Comparison of ENCODE assay signal across 8 mouse cellular contexts in the genomic region with DNA sequence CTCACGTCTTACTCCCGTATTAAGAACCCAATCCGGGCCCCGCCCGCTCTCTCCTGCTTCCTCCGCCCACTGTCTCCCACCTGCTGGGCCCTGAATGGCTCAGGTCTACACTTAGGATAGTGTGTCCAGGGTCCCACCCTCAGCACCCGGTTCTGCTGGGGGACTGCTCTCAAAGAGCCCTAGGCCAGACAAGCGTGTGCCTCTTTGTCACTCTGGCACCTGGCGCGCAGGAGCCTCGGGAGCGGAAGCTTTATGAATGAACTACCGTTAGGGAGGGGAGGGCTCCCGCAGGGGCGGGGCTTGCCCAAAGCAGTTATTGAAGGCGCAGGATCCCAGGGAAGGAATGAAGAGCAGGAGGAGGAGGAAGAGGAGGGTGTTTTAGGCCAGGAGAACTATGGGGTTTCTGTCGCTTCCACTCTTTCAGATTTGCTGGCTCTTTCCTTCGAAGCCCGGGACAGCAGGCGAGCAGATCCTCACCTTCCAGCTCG. TPM values are rescaled to one million over a fixed set of nuclear protein-coding genes. Genes with fewer than 3 reads are reported as not detected.
DNase-seq lines count a peak whose midpoint lies in the region; ATAC-seq and TF ChIP-seq lines count a peak whose summit lies in the region.

No protein-coding gene starts in this region.

- H3K4me3 ChIP-seq in kidney, embryonic 14.5 days (ENCODE audit: low read length): peak overlapping the region; percentile 84
- peak overlapping the region; percentile 68 for H3K4me3 ChIP-seq in liver, adult 2 months (ENCODE audit: insufficient read depth, low read depth, low read length)

- DNase-seq in urinary bladder, adult 18-20 months (ENCODE audit: low spot score in 2 of 2): peak; percentile 33 to 53
- DNase-seq in urinary bladder, postnatal 10 days (ENCODE audit: low spot score): no peak
- peak; percentile 84 for DNase-seq in embryo, embryonic 11 days
- DNase-seq in heart, adult 8-10 months (ENCODE audit: low spot score): peak; percentile 27
- DNase-seq in liver, adult 2 months (ENCODE audit: extremely low read depth, low read depth, low spot score): peak; percentile 40
- DNase-seq in spleen, postnatal 36 days (ENCODE audit: low spot score in 2 of 2): peak; percentile 58 to 72

- no peaks in the 10 kb centered on the region for H3K9me3 ChIP-seq in kidney, embryonic 14.5 days (ENCODE audit: control insufficient read depth, low read length)

- TF ChIP-seq CTCF in liver, adult 2 months (IDR thresholded peaks at IDR 0.05; ENCODE audit: low read depth, low read length): no peak

- TF ChIP-seq POLR2A in liver, adult 2 months (IDR thresholded peaks at IDR 0.05; ENCODE audit: extremely low read depth, insufficient read depth, low read length): no peak

- ATAC-seq in kidney, embryonic 14.5 days (ENCODE audit: low FRiP score, low TSS enrichment): peak; percentile 42
- peak; percentile 36; the same call in 1 of the 2 replicates for ATAC-seq in monocyte, adult 5-6 weeks (replicated peaks; ENCODE audit: insufficient number of reproducible peaks, low FRiP score, low TSS enrichment, poor library complexity, severe bottlenecking)

- peak overlapping the region; percentile 95 for H3K9ac ChIP-seq in kidney, embryonic 14.5 days (ENCODE audit: low read depth, low read length)
- H3K9ac ChIP-seq in liver, adult 2 months (ENCODE audit: low read depth, low read length): peak overlapping the region; percentile 95

- H3K79me2 ChIP-seq in liver, adult 2 months (ENCODE audit: control insufficient read depth, insufficient read depth, low read length): no peaks in the 10 kb centered on the region

- under 1% methylated on average over 21 of the region's 21 CpGs for WGBS in kidney, embryonic 14.5 days
- 2% methylated on average over 21 of the region's 21 CpGs for WGBS in liver, adult 2 months

- H3K27me3 ChIP-seq in kidney, embryonic 14.5 days (ENCODE audit: control insufficient read depth, insufficient read depth, low read length): no peaks in the 10 kb centered on the region
- no peaks in the 10 kb centered on the region for H3K27me3 ChIP-seq in liver, adult 2 months (ENCODE audit: control insufficient read depth, insufficient read depth, low read length)

- peak overlapping the region; percentile 93 for H3K27ac ChIP-seq in kidney, embryonic 14.5 days (ENCODE audit: low read depth, low read length)
- peak overlapping the region; percentile 50 for H3K27ac ChIP-seq in liver, adult 2 months (replicated peaks; ENCODE audit: insufficient read depth, low read depth, low read length)

- peaks cover 13% of the 10 kb centered on the region; the same call in 1 of the 2 replicates for H3K4me1 ChIP-seq in kidney, embryonic 14.5 days (ENCODE audit: control insufficient read depth, insufficient read depth, low read length)
- H3K4me1 ChIP-seq in liver, adult 2 months (ENCODE audit: control insufficient read depth, insufficient read depth, low read length): peaks cover 6% of the 10 kb centered on the region; the same call in 1 of the 2 replicates

- H3K4me2 ChIP-seq in kidney, embryonic 14.5 days (replicated peaks; ENCODE audit: low read depth, low read length): peak overlapping the region; percentile 88

- H3K36me3 ChIP-seq in kidney, embryonic 14.5 days (ENCODE audit: control insufficient read depth, insufficient read depth, low read length): peaks cover 40% of the 10 kb centered on the region
- peaks cover 20% of the 10 kb centered on the region for H3K36me3 ChIP-seq in liver, adult 2 months (ENCODE audit: control insufficient read depth, insufficient read depth, low read length)

RNA-seq across cellular contexts. Expression of a gene that starts 21.2 kb away (rescaled TPM):
- 10 to 100 TPM; 11.1 to 14.3 (median 13.3) TPM for total RNA-seq in heart, adult 8-10 months (2022)
- 17.9 and 27.4 TPM in 2 replicates for polyA plus RNA-seq in kidney, embryonic 14.5 days (2014; fragmentation: Nextera tagmentation; extraction: Ambion mirVana)
- total RNA-seq in liver, adult 2 months (2014; rRNA removed): 5.1 and 7.1 TPM in 2 replicates
- 8.0 and 9.4 TPM in 2 replicates for polyA plus RNA-seq in liver, adult 2 months (2012; rRNA removed)
- total RNA-seq in monocyte, adult 5-6 weeks (2017): 8.6 to 18.8 TPM (median 11.6 TPM) in 3 replicates

RNA-seq across cellular contexts. Expression of a gene that starts 33.1 kb away (rescaled TPM):
- total RNA-seq in heart, adult 8-10 months (2022): 1 to 10 TPM; 3.4 to 5.3 (median 4.2) TPM
- 9.9 and 10.3 TPM in 2 replicates for polyA plus RNA-seq in kidney, embryonic 14.5 days (2014; fragmentation: Nextera tagmentation; extraction: Ambion mirVana)
- 3.2 and 4.1 TPM in 2 replicates for total RNA-seq in liver, adult 2 months (2014; rRNA removed)
- polyA plus RNA-seq in liver, adult 2 months (2012; rRNA removed): 0.34 and 0.39 TPM in 2 replicates
- total RNA-seq in monocyte, adult 5-6 weeks (2017): 1.5 to 5.2 TPM (median 1.7 TPM) in 3 replicates

RNA-seq across cellular contexts. Expression of a gene that starts 36.0 kb away (rescaled TPM):
- under 1 TPM; 0.25 to 0.92 (median 0.43) TPM for total RNA-seq in heart, adult 8-10 months (2022)
- 0.10 and 0.22 TPM in 2 replicates for polyA plus RNA-seq in kidney, embryonic 14.5 days (2014; fragmentation: Nextera tagmentation; extraction: Ambion mirVana)
- total RNA-seq in liver, adult 2 months (2014; rRNA removed): 0.55 and 0.60 TPM in 2 replicates
- polyA plus RNA-seq in liver, adult 2 months (2012; rRNA removed): 0.14 and 0.44 TPM in 2 replicates
- total RNA-seq in monocyte, adult 5-6 weeks (2017): 35.2 to 49.8 TPM (median 49.4 TPM) in 3 replicates

RNA-seq across cellular contexts. Expression of a gene that starts 54.4 kb away (rescaled TPM):
- total RNA-seq in heart, adult 8-10 months (2022): 10 to 100 TPM; 41.5 to 52.6 (median 44.8) TPM
- polyA plus RNA-seq in kidney, embryonic 14.5 days (2014; fragmentation: Nextera tagmentation; extraction: Ambion mirVana): 98.4 and 108 TPM in 2 replicates
- 60.0 and 60.4 TPM in 2 replicates for total RNA-seq in liver, adult 2 months (2014; rRNA removed)
- polyA plus RNA-seq in liver, adult 2 months (2012; rRNA removed): 70.9 and 76.3 TPM in 2 replicates
- total RNA-seq in monocyte, adult 5-6 weeks (2017): 5.6 to 17.7 TPM (median 6.0 TPM) in 3 replicates

RNA-seq across cellular contexts. Expression of a gene that starts 55.5 kb away (rescaled TPM):
- 10 to 100 TPM; 10.4 to 13.8 (median 12.5) TPM for total RNA-seq in heart, adult 8-10 months (2022)
- polyA plus RNA-seq in kidney, embryonic 14.5 days (2014; fragmentation: Nextera tagmentation; extraction: Ambion mirVana): 10.2 and 15.1 TPM in 2 replicates
- 5.0 and 5.4 TPM in 2 replicates for total RNA-seq in liver, adult 2 months (2014; rRNA removed)
- 3.8 and 4.7 TPM in 2 replicates for polyA plus RNA-seq in liver, adult 2 months (2012; rRNA removed)
- 4.3 to 8.3 TPM (median 5.5 TPM) in 3 replicates for total RNA-seq in monocyte, adult 5-6 weeks (2017)

Comparison
In these comparisons a context has a peak if more than half of its experiments do, and no peak if none do; other contexts are left out.
1. RNA of a gene that starts 36.0 kb away (total RNA-seq): 35.2 to 49.8 TPM in monocyte, adult 5-6 weeks; 0.55 to 0.60 TPM in liver, adult 2 months and 0.25 to 0.92 TPM in heart, adult 8-10 months; every median in the first group is over 10 times any median in the second.